Mouse (Mus musculus) ES-E14 (cell line): ENCODE results near the gene Wee2.

Experiments
- ZC3H11A ChIP-seq: IDR thresholded peaks from 2 replicates; pipeline ENCODE4 v1.6.1; 2012; ENCODE audit warnings: low read depth, mild to moderate bottlenecking, inconsistent platforms, low read length, borderline replicate concordance
- ZNF384 ChIP-seq: IDR thresholded peaks from 2 replicates; pipeline ENCODE4 v1.6.1; 2012; ENCODE audit warnings: low read depth, low read length, inconsistent platforms

GRCm38 (mm10) chr6:40402031-40402430, 36.9 kb upstream of the Wee2 start:
- TF ChIP-seq ZC3H11A (no peak), ZNF384 (no peak)
